11 mouse cellular contexts compared by ENCODE assay signal in genomic region chr15:36884671-36885365, GRCm38 (mm10).
DNase-seq lines count a peak whose midpoint lies in the region; ATAC-seq and TF ChIP-seq lines count a peak whose summit lies in the region.
"Had no signal": no experiment of that assay in that cellular context is flagged by ENCODE, and none has a peak within 500 bp of the region (broad histone marks: within the 10 kb centered on the region; RNA-seq: fewer than 3 reads in every experiment).

No protein-coding gene starts in this region.

- TF ChIP-seq CTCF in intestine, postnatal 0 days (IDR thresholded peaks at IDR 0.05; ENCODE audit: low read depth): no peak

- peak; percentile 58 for ATAC-seq in intestine, postnatal 0 days

- 72% methylated on average over 11 of the region's 11 CpGs for WGBS in heart, embryonic 10.5 days
- 46% methylated on average over 11 of the region's 11 CpGs for WGBS in intestine, postnatal 0 days

- no peaks in the 10 kb centered on the region for H3K27me3 ChIP-seq in heart, embryonic 10.5 days (ENCODE audit: insufficient read depth, poor library complexity, severe bottlenecking)
- H3K27me3 ChIP-seq in intestine, postnatal 0 days (replicated peaks; ENCODE audit: control insufficient read depth, insufficient read depth, low read length): no peaks in the 10 kb centered on the region

- H3K4me3 ChIP-seq in heart, embryonic 10.5 days: no peak overlapping the region
- no peak overlapping the region for H3K4me3 ChIP-seq in intestine, postnatal 0 days (ENCODE audit: low read depth, low read length)
- H3K4me3 ChIP-seq: forebrain, embryonic 10.5 days had no signal

- H3K36me3 ChIP-seq in heart, embryonic 10.5 days: no peaks in the 10 kb centered on the region
- no peaks in the 10 kb centered on the region for H3K36me3 ChIP-seq in intestine, postnatal 0 days (ENCODE audit: control insufficient read depth, insufficient read depth)
- H3K36me3 ChIP-seq: forebrain, embryonic 10.5 days had no signal

- H3K9me3 ChIP-seq in heart, embryonic 10.5 days: no peaks in the 10 kb centered on the region
- no peaks in the 10 kb centered on the region for H3K9me3 ChIP-seq in intestine, postnatal 0 days (ENCODE audit: control insufficient read depth)
- H3K9me3 ChIP-seq: forebrain, embryonic 10.5 days had no signal

- no peak for DNase-seq in heart, embryonic 10.5 days (ENCODE audit: low spot score)
- DNase-seq in heart, postnatal 4 days: no peak
- DNase-seq in 3134 (ENCODE audit: extremely low read depth, insufficient read length, low spot score) (peak; percentile 90), NIH3T3 (ENCODE audit: low read depth) (peak; percentile 90)
- no peak for DNase-seq in thymus, postnatal 4 days
- no peak for DNase-seq in retina, postnatal 1 day
- DNase-seq in yolk sac, embryonic 10.5 days (ENCODE audit: low spot score): no peak
- DNase-seq: kidney, adult 8-10 months; spleen, adult 18-20 months had no signal

- H3K27ac ChIP-seq in heart, embryonic 10.5 days: peak overlapping the region; percentile 18; the same call in 1 of the 2 replicates
- no peak overlapping the region for H3K27ac ChIP-seq in intestine, postnatal 0 days (ENCODE audit: low read depth, low read length)
- H3K27ac ChIP-seq: forebrain, embryonic 10.5 days had no signal

- no peak overlapping the region for H3K9ac ChIP-seq in intestine, postnatal 0 days (ENCODE audit: low read depth, low read length)

- no peak overlapping the region for H3K4me2 ChIP-seq in intestine, postnatal 0 days (replicated peaks; ENCODE audit: low read depth)

- H3K4me1 ChIP-seq in heart, embryonic 10.5 days: peaks cover 17% of the 10 kb centered on the region
- peaks cover 11% of the 10 kb centered on the region; the same call in 1 of the 2 replicates for H3K4me1 ChIP-seq in intestine, postnatal 0 days (replicated peaks; ENCODE audit: control insufficient read depth, insufficient read depth, low read length)
- H3K4me1 ChIP-seq: forebrain, embryonic 10.5 days had no signal

Comparison
In these comparisons a context has a peak if more than half of its experiments do, and no peak if none do; other contexts are left out.
1. DNase-seq: peak in 3134 (single experiment) and NIH3T3 (single experiment); none in heart, embryonic 10.5 days (single experiment), heart, postnatal 4 days (single experiment), thymus, postnatal 4 days (single experiment), retina, postnatal 1 day (single experiment) and yolk sac, embryonic 10.5 days (single experiment).